Mouse (Mus musculus): ENCODE data around the gene Ncf4. TPM values are rescaled to one million over a fixed set of nuclear protein-coding genes. Genes with fewer than 3 reads are reported as not detected.

Ncf4 gene
- total RNA-seq, 2 experiments from 2014 or later, result 266 to 392 TPM

- no peak for ATAC-seq (ENCODE audit: poor library complexity, severe bottlenecking)
These were observed 65.3 kb downstream of the Ncf4 start for GRCm38 (mm10) chr15:78309865-78310264.

DNA sequence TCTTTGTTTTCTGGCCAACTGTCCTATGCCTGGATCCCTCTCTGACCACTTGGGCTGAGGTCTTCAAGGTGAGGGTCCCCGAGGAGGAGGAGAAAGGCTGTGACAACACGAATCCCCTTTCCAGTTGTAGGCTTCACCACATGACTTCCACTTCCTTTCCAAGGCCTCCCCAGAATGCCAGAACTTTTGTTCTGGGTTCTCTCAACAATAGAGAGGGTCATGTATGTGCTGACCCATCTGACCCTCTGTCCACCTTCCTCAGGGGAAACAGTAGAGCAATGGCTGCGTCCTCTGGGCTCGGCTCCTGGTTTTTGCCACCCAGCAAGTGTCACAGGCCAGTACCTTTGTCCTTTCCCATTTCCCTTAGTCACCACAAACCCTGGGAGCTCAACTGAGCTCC lies 66.4 kb downstream of the Ncf4 start:
- no peak for ATAC-seq (ENCODE audit: poor library complexity, severe bottlenecking)

Other genes starting within 250 kb of the Ncf4 start
- gene Cacng2, start 124.8 kb upstream of the Ncf4 start, total RNA-seq (2015), result not detected in 2 replicates
- not detected in 2 replicates for gene Cacng2, start 124.8 kb upstream of the Ncf4 start, total RNA-seq (2017)
- 24.1 and 24.9 TPM in 2 replicates for gene Ift27, start 70.7 kb upstream of the Ncf4 start, total RNA-seq (2015)
- 6.5 and 10.8 TPM in 2 replicates for gene Ift27, start 70.7 kb upstream of the Ncf4 start, total RNA-seq (2017)
- not detected in 2 replicates for gene Pvalb, start 38.4 kb upstream of the Ncf4 start, total RNA-seq (2015)
- not detected in 2 replicates for gene Pvalb, start 38.4 kb upstream of the Ncf4 start, total RNA-seq (2017)
- gene Csf2rb2, start 60.9 kb downstream of the Ncf4 start, total RNA-seq (2015), result 34.0 and 38.5 TPM in 2 replicates
- 8.2 and 12.2 TPM in 2 replicates for gene Csf2rb2, start 60.9 kb downstream of the Ncf4 start, total RNA-seq (2017)
- gene Csf2rb, start 81.0 kb downstream of the Ncf4 start, total RNA-seq (2015), result 149 and 170 TPM in 2 replicates
- gene Csf2rb, start 81.0 kb downstream of the Ncf4 start, total RNA-seq (2017), result 140 and 184 TPM in 2 replicates
- not detected in 2 replicates for gene Tex33, start 151.1 kb downstream of the Ncf4 start, total RNA-seq (2015)
- gene Tex33, start 151.1 kb downstream of the Ncf4 start, total RNA-seq (2017), result not detected in 2 replicates
- gene Tst, start 161.1 kb downstream of the Ncf4 start, total RNA-seq (2015), result 9.8 and 10.4 TPM in 2 replicates
- 3.3 and 8.8 TPM in 2 replicates for gene Tst, start 161.1 kb downstream of the Ncf4 start, total RNA-seq (2017)
- 3.8 and 5.9 TPM in 2 replicates for gene Mpst, start 161.6 kb downstream of the Ncf4 start, total RNA-seq (2015)
- 12.9 and 24.2 TPM in 2 replicates for gene Mpst, start 161.6 kb downstream of the Ncf4 start, total RNA-seq (2017)
- gene Kctd17, start 183.8 kb downstream of the Ncf4 start, total RNA-seq (2015), result 8.7 and 9.5 TPM in 2 replicates
- gene Kctd17, start 183.8 kb downstream of the Ncf4 start, total RNA-seq (2017), result 5.2 and 9.6 TPM in 2 replicates
- not detected in 2 replicates for gene Tmprss6, start 223.8 kb downstream of the Ncf4 start, total RNA-seq (2015)
- not detected in 2 replicates for gene Tmprss6, start 223.8 kb downstream of the Ncf4 start, total RNA-seq (2017)